ENCODE assay signal across 7 mouse cellular contexts in the genomic region with DNA sequence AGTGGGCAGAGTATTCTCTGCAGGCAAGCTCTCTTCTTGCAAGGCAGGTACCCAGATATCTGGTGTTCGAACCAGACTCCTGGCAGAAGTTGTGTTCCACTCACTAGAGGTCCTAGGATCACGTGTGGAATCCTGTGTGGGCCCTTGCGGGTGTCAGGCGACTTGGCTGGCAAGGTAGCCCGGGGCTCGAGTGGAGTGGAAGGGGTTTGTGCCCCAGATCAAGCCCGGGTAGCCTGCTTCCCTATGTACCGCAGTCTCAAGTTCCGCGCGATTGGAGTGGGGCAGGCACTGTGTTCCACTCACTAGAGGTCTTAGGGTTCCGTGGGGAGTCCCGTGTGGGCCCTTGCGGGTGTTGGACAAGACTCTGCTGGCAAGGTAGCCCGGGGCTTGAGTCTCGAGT.
DNase-seq lines count a peak whose midpoint lies in the region.

No protein-coding gene starts in this region.

- peak; percentile 3 for DNase-seq in ES-CJ7 (ENCODE audit: low read depth, low spot score)
- DNase-seq in adrenal gland, postnatal 14 days = peak; percentile 5
- peak; percentile 7 to 12 for DNase-seq in frontal cortex, postnatal 10 days (ENCODE audit: low spot score in 2 of 2)
- peak; percentile 1 for DNase-seq in kidney, adult 9 months
- peak; percentile 1 for DNase-seq in ovary, adult 18-20 months (ENCODE audit: low spot score)
- DNase-seq in spleen, postnatal 14 days (ENCODE audit: low spot score in 2 of 2) = peak; percentile 1 to 12
- peak; percentile 23 for DNase-seq in urinary bladder, adult 2 months (ENCODE audit: low spot score)

Comparison
In these comparisons a context has a peak if more than half of its experiments do, and no peak if none do; other contexts are left out.
1. Peak in every context shown above with its lines: DNase-seq.